Mouse (Mus musculus): ENCODE data around the gene Tmem175.

Tmem175 gene

DNA sequence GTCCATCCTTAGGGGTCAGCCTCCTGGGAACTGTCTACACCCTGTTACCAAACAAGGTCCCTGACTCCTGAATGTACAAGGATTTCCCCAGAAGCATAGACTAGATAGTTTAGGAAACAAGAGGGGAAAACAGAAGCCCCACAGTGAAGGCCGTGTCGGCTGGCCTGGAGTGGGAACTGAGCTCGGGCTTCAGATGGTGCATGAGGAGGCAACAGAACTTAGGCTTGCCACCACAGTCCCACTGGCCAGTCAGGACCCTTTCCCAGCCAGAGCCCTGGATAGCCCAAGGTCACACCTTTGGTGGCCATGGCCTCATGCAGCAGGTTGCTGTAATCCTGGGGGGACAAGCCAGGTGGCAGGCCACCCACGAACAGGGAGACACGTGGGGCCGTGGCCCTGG, 23.8 kb downstream of the Tmem175 start:
- no peak for DNase-seq (ENCODE audit: low spot score)

GRCm38 (mm10) chr5:108654444-108654990, 24.9 kb downstream of the Tmem175 start:
- DNase-seq (ENCODE audit: low spot score) = no peak

DNA sequence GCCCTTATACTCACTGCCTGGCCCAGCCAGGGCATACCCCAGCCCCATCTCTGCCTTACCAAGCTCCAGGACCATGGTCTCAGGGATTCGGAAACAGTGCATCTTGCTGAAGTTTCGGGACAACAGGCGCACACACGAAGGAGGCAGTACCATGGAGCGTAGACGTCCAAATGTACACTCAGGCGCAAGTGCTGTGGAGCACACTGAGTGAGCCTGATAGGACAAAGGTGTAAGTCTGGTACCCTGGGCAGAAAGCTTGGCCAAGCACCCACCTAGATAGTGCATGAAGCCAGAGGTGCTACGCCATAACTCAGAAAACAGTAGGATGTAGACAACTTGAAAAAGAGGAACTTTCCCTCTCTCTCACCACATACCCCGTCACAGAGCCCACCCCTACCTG, 25.8 kb downstream of the Tmem175 start:
- DNase-seq (ENCODE audit: low spot score) = no peak

DNA sequence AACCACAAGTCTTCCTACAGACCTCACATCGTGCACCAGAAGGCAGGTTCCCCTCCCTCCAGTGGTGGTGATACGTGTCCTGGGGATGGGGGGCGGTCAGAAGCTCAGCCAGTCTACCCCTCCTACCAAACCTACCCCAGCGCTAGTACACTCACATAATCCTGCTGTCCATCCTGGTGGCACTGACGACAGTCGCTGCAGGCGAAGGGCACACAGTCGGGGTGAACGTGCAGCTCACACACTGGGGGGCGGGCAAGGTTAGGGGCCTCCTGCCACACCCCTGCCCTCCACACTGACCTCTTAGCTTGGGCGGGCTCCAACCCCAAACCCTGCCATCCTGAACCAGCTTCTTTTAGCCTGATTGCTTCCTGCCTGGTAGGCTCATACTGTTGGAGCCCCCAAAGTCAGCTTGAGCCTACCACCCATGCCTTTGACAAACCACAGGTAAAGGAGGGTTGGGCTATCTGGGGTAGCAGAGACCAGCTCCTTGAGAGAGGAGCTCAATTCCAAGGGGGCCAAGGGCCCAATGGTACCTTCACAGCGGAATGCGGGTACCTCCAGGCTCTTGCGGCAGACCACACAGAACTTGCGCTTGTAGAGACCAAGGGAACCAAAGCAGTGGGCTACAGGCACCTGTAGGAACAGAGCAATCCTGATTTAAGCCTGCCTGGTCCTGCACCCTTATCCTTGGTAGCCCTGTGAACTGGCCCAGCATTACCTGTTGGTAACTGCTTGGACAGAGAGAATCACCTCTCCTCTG, 26.5 kb downstream of the Tmem175 start:
- no peak for DNase-seq (ENCODE audit: low spot score)

- no peak for DNase-seq (ENCODE audit: low spot score)
Measured at GRCm38 (mm10) chr5:108657406-108657805, 27.8 kb downstream of the Tmem175 start.

DNA sequence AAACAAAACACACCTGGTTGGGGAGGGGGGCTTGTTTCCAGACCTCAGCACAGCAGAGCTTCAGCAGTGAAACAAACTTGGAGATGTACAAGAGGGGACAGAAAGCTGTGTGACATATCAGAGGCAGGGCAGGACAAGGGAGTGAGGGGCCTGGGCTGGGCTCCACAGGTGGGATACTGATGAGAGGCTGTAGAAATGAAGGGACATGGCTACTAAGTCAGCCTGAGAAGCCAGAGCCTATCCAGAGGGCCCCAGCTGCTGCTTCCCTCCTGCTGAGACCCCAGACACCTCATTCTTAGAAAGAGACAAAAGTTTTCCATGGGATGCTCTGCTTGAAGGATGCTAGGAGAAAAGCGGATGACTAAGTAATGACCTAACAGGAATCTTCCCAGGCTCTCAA, 29.0 kb downstream of the Tmem175 start:
- no peak for DNase-seq (ENCODE audit: low spot score)

DNA sequence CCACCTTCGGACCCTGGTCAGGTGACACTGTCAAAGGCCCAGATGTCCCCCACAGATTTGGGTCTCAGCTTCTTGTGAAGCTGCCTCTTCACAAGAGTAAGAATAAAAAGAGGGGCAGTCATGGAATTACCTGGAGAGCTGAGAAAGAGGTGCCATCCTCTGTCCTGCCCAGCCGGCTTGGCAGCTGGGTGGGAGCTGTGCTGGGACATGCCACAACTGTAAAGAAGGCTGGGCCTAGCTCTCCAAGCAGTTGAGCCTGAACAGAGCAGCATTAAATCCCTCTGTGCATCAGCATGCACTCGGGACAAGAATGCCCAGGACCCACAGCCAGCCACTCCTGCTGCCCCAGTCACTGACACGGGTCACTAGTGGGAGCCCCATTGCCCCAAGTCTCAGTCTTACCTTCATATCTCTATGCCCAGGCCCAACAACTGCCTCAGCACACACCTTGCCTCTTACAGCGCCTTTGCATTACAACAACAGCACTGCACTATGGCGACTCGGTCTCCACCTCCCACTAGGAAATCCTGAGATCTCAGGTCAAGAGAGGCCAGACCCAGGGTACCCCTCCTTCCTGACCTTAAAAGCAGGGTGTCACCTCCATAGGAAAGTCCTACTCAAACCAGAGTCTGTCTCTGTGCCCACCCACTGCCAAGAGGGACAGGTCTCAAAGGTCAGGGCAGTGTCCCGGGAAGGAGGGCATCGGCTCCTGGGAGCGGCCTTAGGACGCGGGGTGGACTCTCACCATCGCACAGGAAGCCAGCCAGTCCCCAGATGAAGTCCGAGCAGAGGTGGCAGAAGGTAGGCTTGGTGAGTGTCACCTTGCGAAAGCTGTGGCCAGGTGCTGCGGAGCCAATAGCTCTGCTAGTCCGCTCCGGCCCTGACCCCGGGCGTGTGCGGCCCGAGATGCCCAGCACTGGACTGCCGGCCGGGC, 30.4 kb downstream of the Tmem175 start, which contains the start of gene Idua:
Gene Idua, plus strand, starts transcription at position 634 of the 934 bp plus-strand sequence.
- no peak for DNase-seq (ENCODE audit: low spot score)

DNA sequence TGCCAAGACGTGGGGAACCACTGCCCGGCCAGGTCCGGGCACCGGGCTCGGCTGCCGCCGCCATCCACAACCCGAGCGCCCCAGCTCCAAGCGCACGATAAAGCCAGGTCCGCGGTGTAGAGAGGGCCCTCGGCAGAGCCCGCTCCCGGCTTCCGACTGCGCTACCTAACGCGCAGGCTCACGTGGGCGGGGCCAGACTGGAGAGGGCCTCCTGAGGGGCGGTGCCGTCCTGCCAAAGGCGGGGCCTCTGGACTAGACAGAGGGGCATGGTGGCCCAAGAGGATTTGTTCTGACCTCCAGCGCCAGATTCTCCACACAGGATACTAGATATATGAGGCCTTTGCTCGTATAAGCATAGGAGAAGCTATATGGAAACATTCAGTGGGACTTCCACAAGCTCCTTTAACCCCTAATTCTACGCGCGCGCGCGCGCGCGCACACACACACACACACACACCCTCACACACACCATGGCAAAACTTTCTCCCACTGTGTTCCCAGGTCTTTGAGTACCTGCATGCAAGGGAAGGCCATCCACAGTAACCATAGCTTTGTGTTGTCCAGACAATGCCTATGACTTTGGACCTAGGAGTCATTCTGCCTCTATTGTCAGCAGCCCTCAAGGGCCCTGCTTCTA, 31.2 kb downstream of the Tmem175 start:
- peak; percentile 91 for DNase-seq (ENCODE audit: low spot score)

DNA sequence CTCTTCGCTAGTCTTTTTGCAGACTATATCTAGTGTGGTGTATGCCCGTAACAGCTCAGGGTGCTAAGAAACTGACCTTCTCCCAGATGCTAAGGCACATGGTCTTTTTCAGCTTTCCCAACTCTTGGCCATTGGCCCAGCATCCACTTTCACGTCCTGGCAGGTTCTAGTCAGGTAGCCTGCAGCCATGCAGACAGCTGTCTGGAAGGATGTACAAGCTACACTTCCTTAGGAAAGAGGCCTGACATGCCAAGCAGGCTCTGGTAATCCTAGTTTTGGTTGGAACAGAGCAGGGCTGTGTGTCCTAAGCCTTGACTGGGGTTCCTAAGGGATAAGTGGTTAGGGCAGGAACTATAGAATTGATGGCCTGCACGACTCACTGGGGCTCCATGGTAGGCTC, 33.2 kb downstream of the Tmem175 start:
- no peak for DNase-seq (ENCODE audit: low spot score)

GRCm38 (mm10) chr5:108665066-108665465, 35.5 kb downstream of the Tmem175 start:
- no peak for DNase-seq (ENCODE audit: low spot score)

DNA sequence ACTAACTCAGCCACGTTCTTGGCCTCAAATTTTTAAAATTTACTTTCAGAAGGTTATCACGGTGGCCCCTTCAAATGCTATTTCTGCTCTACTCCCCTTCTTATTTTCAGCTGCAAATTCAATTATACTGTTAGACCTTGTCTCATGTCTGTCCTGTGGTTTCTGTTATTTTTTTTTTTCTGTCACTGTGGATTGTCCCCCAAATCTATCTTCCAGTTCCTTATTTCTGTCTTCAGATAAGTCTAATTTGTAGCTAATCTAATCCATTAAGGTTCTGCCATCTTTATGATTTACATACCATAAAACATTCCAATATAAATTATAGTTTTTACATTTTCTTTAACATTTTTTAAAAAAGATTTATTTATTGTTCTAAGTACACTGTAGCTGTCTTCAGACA, 37.8 kb downstream of the Tmem175 start:
- DNase-seq (ENCODE audit: low spot score) = no peak

GRCm38 (mm10) chr5:108668387-108668932, 38.9 kb downstream of the Tmem175 start:
- DNase-seq (ENCODE audit: low spot score) = no peak

DNA sequence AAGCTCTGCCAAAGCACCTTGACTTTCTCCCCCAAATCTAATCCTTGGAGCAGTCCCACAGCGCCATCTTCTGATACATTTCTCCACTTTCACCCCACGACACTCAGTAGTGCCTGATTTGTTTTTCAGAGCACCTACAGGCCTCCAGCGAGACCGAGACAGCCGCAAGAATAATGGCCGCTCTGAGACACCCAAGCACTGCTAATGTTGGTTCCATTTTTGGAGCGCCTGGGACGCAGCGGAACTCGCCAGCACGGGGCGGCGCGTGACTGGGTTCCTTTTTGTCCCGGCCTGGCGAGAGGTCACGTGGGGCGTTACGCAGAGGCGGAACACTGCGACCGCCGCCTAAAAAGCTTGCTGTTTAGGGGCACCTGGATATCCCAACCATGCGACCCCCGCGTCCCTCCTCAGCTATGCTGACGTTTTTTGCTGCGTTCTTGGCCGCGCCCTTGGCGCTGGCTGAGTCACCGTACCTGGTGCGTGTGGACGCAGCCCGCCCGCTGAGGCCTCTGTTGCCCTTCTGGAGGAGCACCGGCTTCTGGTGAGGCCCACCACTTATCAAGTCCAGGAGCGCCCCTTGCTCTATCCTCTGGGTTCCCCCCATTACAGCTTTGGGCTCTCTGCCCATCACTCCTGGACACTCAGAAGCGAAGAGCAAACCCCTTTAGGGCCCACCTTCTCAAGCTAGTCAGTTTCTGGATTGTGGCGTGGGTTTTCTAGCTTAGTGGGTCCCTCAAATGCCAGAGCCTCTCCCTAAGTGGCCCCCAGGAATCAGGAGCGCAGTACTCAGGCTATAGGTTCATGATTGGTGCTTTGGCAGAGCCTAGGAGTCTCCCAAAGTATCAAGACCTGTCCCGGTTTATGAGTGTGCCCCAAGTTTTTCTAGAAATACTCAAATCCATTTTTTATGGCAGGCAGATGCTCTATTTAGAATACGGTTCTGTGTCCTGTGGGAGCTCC, 39.7 kb downstream of the Tmem175 start, which contains the start of gene Dgkq:
Gene Dgkq, minus strand, starts transcription at position 696 of the 960 bp plus-strand sequence.
- peak; percentile 92 for DNase-seq (ENCODE audit: low spot score)

DNA sequence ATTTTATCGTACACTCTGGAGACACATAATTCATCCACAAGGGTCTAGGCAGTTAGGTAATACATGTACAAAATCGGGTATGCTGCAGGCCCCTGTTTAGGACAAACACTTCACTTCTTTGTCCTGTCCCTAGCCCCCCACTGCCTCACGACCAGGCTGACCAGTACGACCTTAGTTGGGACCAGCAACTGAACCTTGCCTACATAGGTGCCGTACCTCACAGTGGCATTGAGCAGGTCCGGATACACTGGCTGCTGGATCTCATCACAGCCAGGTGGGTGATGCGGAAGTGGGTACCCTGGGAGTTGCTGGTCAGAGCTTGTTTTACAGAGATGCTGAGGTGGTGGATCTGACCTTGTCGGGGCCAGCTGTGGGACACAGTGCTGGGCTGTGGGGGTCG, 40.4 kb downstream of the Tmem175 start:
- DNase-seq (ENCODE audit: low spot score) = no peak

DNA sequence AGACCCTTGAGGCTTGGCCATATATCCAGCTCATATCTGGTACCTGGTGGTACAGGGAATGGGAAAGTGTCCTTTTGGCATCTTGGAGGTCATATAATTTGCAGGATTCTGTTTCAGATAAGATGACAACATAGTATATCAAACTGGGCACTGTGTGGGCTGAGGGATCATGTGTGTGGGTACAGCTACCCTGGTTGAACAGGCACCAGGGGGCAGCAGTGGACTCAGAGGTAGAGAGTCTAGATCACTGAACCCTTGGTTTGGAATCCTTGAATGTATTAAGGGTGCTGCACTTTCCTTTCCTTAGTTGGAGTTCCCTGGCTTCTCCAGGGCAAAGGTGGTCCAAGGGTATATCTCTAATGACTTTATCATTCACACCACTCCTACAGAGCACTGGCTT, 41.2 kb downstream of the Tmem175 start:
- peak; percentile 63 for DNase-seq (ENCODE audit: low spot score)

GRCm38 (mm10) chr5:108671757-108672156, 42.2 kb downstream of the Tmem175 start:
- DNase-seq (ENCODE audit: low spot score) = no peak

DNA sequence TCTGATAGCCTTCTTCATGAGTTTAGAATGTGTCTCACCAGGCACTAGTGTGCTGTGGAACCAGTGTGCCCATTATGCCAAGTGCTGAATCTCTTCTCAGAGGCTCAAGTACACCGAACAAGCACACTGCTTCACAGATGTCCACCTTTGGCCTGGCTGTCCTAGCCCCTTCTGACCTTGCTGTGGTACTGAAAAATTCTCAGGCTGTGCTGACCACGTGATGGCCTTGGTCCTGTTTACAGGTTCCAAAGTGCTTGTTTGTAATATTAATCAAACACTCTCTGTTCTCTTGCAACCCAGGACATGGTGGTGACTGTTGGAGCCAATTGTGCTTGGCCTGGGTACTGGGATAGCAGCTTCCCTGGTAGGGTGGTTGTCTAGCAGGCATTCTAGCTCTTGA, 45.1 kb downstream of the Tmem175 start:
- DNase-seq (ENCODE audit: low spot score) = no peak

DNA sequence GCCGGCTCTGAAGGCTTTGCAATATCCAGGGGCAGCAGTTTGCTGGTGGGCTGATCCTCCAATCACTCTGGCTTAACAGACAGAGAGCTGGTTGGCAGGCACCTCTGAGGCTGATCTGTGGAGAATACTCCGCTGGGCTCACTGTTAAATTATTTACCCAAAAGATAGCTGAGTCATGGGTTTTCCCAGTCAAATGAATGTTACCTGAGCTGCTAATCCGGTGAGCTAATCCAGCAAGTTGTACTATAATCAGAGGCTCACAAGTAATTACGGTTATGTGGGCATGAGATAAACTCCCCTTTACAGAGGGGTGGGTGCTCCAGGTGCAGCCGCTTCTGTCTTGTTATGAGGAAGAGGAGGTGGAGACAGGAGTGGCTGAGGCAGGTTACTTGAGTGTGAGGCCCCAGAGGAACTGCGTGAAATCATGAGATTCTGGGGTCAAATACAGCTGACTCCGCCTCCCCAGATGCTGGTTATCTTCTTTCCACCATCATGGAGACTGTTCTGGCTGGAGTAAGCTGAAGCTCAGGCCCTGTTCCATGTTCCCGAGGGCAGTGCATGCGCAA, 45.8 kb downstream of the Tmem175 start, which contains the start of gene Slc26a1:
Gene Slc26a1, minus strand, starts transcription at position 319 of the 566 bp plus-strand sequence.
- no peak for DNase-seq (ENCODE audit: low spot score)

GRCm38 (mm10) chr5:108676772-108677498, 47.4 kb downstream of the Tmem175 start:
- no peak for DNase-seq (ENCODE audit: low spot score)
